Mouse (Mus musculus): ENCODE results near the gene Rad17.

The Rad17 gene

DNA sequence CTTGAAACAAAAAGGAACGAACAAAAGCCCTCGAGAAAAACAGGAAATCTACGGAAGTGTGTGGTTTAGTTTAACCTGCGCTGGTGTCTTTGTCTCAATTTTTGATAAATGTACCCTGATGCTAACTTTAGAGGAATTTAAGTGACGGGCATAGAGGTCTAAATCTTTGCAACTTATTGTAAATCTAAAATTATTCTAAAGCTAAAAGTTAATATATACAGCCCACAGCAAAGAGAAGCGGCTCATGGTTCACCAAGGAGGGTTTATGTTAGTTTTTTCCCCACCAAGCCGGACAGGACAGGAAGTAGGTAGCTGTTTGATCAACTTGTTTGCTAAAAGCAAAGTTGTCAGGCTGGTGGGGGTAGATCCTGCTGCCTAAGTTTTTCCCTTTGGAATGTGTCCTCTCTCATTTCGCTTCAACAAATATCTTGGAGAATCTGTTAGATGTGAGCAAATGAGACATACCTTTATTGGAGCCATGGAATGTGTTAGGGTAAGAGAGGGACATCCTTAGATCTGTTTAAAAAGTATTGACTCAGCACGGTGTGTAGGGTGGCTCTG lies 19.4 kb upstream of the Rad17 start:
- Histone ChIP-seq H3K27me3 (ENCODE audit: insufficient read depth, low read length) (peaks cover 17% of the 10 kb centered on the region), H3K9me3 (ENCODE audit: low read length) (peaks cover 5% of the 10 kb centered on the region; the same call in 1 of the 2 replicates), H3K4me1 (replicated peaks; ENCODE audit: low read depth, low read length) (peaks cover 36% of the 10 kb centered on the region), H3K4me3 (replicated peaks; ENCODE audit: low read length) (peak overlapping the region; percentile 82), H3K36me3 (ENCODE audit: insufficient read depth, low read length) (peaks cover 17% of the 10 kb centered on the region)
- no peak for TF ChIP-seq CTCF (conservative IDR thresholded peaks at IDR 0.05; ENCODE audit: low read length)
- TF ChIP-seq NANOG (IDR thresholded peaks at IDR 0.05; ENCODE audit: borderline replicate concordance, low read length): no peak
- no peak for TF ChIP-seq POU5F1 (IDR thresholded peaks at IDR 0.05; ENCODE audit: borderline replicate concordance, low read length)

DNA sequence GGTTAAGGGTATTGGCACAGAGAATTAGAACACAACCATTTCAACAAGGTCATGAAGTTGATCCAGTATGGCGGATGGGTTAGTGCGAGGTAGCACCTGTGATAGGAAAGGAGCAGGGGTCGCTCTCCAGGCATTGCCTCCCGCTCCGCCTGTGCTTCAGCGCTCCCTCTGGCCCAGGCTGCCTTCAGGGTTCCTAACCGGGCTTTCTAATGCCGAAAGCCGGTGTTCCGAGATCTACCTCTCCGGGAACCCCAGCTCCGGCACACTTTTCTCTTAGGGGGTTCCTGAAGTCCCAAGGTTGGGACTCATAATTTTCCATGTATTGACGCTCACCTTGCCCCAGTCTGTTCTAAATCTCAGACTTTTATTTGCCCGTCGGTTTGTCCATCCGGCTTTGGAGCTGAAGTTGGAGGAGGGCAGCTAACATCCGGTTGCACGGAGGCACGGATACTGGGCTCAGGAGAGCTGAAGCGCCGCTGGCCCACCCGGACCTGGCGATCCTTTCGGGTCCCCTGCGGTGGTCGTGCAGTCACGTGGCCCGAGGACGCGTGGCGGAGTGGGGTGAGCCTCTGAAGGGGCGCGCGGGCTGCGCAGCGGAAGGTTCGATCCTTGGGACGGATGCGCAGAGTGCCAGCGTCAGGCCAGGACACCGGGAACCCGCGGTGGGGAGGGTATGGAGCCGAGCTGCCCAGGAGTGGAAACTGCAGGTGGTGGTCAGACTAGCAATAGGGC lies 18.6 kb upstream of the Rad17 start, which contains the start of gene Ccdc125:
Gene Ccdc125 (plus strand): TSS at position 427 of the 732 bp plus-strand sequence.
- H3K36me3 ChIP-seq (ENCODE audit: insufficient read depth, low read length): peaks cover 20% of the 10 kb centered on the region
- TF ChIP-seq CTCF (conservative IDR thresholded peaks at IDR 0.05; ENCODE audit: low read length) (no peak), NANOG (IDR thresholded peaks at IDR 0.05; ENCODE audit: borderline replicate concordance, low read length) (no peak), POU5F1 (IDR thresholded peaks at IDR 0.05; ENCODE audit: borderline replicate concordance, low read length) (no peak)
- peaks cover 17% of the 10 kb centered on the region for H3K27me3 ChIP-seq (ENCODE audit: insufficient read depth, low read length)
- peaks cover 5% of the 10 kb centered on the region; the same call in 1 of the 2 replicates for H3K9me3 ChIP-seq (ENCODE audit: low read length)
- H3K4me3 ChIP-seq (replicated peaks; ENCODE audit: low read length): peak within 1 kb of the TSS; percentile 82
- H3K4me1 ChIP-seq (replicated peaks; ENCODE audit: low read depth, low read length): peaks cover 38% of the 10 kb centered on the region

GRCm38 (mm10) chr13:100659864-100660456 lies 9.1 kb upstream of the Rad17 start:
- Histone ChIP-seq H3K9me3 (ENCODE audit: low read length) (no peaks in the 10 kb centered on the region), H3K36me3 (ENCODE audit: insufficient read depth, low read length) (peaks cover 69% of the 10 kb centered on the region), H3K4me3 (replicated peaks; ENCODE audit: low read length) (no peak overlapping the region), H3K4me1 (replicated peaks; ENCODE audit: low read depth, low read length) (peaks cover 45% of the 10 kb centered on the region), H3K27me3 (ENCODE audit: insufficient read depth, low read length) (no peaks in the 10 kb centered on the region)
- TF ChIP-seq CTCF (conservative IDR thresholded peaks at IDR 0.05; ENCODE audit: low read length) (peak; percentile 98), NANOG (IDR thresholded peaks at IDR 0.05; ENCODE audit: borderline replicate concordance, low read length) (no peak)

GRCm38 (mm10) chr13:100658091-100658490 lies 7.2 kb upstream of the Rad17 start:
- no peak for TF ChIP-seq POU5F1 (IDR thresholded peaks at IDR 0.05; ENCODE audit: borderline replicate concordance, low read length)
- no peaks in the 10 kb centered on the region for H3K27me3 ChIP-seq (ENCODE audit: insufficient read depth, low read length)
- peaks cover 67% of the 10 kb centered on the region for H3K36me3 ChIP-seq (ENCODE audit: insufficient read depth, low read length)
- H3K4me1 ChIP-seq (replicated peaks; ENCODE audit: low read depth, low read length): peaks cover 46% of the 10 kb centered on the region
- H3K4me3 ChIP-seq (replicated peaks; ENCODE audit: low read length): no peak overlapping the region
- no peaks in the 10 kb centered on the region for H3K9me3 ChIP-seq (ENCODE audit: low read length)

GRCm38 (mm10) chr13:100651439-100652186 lies 762 bp upstream of the Rad17 start, which contains the start of gene Taf9:
Gene Taf9 (plus strand): TSS chr13:100651579.
- no peaks in the 10 kb centered on the region for H3K9me3 ChIP-seq (ENCODE audit: low read length)
- H3K4me3 ChIP-seq (replicated peaks; ENCODE audit: low read length): peak within 1 kb of the TSS; percentile 98
- no peak for TF ChIP-seq NANOG (IDR thresholded peaks at IDR 0.05; ENCODE audit: borderline replicate concordance, low read length)
- no peak for TF ChIP-seq POU5F1 (IDR thresholded peaks at IDR 0.05; ENCODE audit: borderline replicate concordance, low read length)
- TF ChIP-seq CTCF (conservative IDR thresholded peaks at IDR 0.05; ENCODE audit: low read length): no peak

GRCm38 (mm10) chr13:100648223-100648622 lies 2.6 kb downstream of the Rad17 start:
- Histone ChIP-seq H3K4me3 (replicated peaks; ENCODE audit: low read length) (no peak overlapping the region), H3K9me3 (ENCODE audit: low read length) (no peaks in the 10 kb centered on the region), H3K4me1 (replicated peaks; ENCODE audit: low read depth, low read length) (peaks cover 14% of the 10 kb centered on the region), H3K36me3 (ENCODE audit: insufficient read depth, low read length) (peaks cover 51% of the 10 kb centered on the region), H3K27me3 (ENCODE audit: insufficient read depth, low read length) (no peaks in the 10 kb centered on the region)
- TF ChIP-seq POU5F1 (IDR thresholded peaks at IDR 0.05; ENCODE audit: borderline replicate concordance, low read length) (no peak), CTCF (conservative IDR thresholded peaks at IDR 0.05; ENCODE audit: low read length) (no peak), NANOG (IDR thresholded peaks at IDR 0.05; ENCODE audit: borderline replicate concordance, low read length) (no peak)

More at GRCm38 (mm10) chr13:100651439-100652186, 762 bp upstream of the Rad17 start, which contains the start of gene Taf9:
- Histone ChIP-seq H3K27me3 (ENCODE audit: insufficient read depth, low read length) (no peaks in the 10 kb centered on the region), H3K4me1 (replicated peaks; ENCODE audit: low read depth, low read length) (peaks cover 31% of the 10 kb centered on the region), H3K36me3 (ENCODE audit: insufficient read depth, low read length) (peaks cover 41% of the 10 kb centered on the region)

GRCm38 (mm10) chr13:100642471-100643209 lies 8.2 kb downstream of the Rad17 start:
- TF ChIP-seq POU5F1 (IDR thresholded peaks at IDR 0.05; ENCODE audit: borderline replicate concordance, low read length) (no peak), CTCF (conservative IDR thresholded peaks at IDR 0.05; ENCODE audit: low read length) (no peak), NANOG (IDR thresholded peaks at IDR 0.05; ENCODE audit: borderline replicate concordance, low read length) (no peak)
- H3K9me3 ChIP-seq (ENCODE audit: low read length): no peaks in the 10 kb centered on the region
- no peaks in the 10 kb centered on the region for H3K27me3 ChIP-seq (ENCODE audit: insufficient read depth, low read length)
- H3K4me3 ChIP-seq (replicated peaks; ENCODE audit: low read length): no peak overlapping the region
- H3K36me3 ChIP-seq (ENCODE audit: insufficient read depth, low read length): peaks cover 91% of the 10 kb centered on the region
- no peaks in the 10 kb centered on the region for H3K4me1 ChIP-seq (replicated peaks; ENCODE audit: low read depth, low read length)

Measured in E14TG2a.4 (cell line).